Mouse (Mus musculus): ENCODE measurements around the gene Tgm2. TPM values are rescaled to one million over a fixed set of nuclear protein-coding genes. Genes with fewer than 3 reads are reported as not detected.
A peak's percentile ranks its signal among the peaks of the same experiment; 100 is the strongest.

Gene Tgm2
- polyA plus RNA-seq, 1 experiment from 2014 or later: 39.7 TPM

DNA sequence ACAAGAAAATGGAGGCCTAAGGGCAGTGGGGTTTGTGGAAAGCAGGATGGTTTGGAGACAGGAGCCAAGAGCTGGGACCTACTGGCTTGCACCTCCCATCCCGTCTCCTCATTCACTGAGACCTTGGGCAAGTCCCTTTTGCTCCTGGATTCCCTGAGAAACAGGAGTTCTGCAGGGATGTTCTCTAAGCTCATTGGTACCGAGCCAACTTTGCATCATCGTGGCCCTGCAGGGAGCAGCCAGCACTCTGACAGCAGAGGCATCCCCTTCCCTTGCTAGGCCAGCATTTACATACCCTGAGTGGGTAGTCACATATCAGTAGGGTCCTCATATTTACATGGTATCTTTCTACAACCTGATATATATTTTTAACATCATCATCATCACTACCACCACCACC, 25.4 kb downstream of the Tgm2 start:
- no peak overlapping the region for H3K9ac ChIP-seq
- peaks cover 28% of the 10 kb centered on the region for H3K36me3 ChIP-seq
- H3K4me3 ChIP-seq (replicated peaks): no peak overlapping the region
- no peak overlapping the region for H3K4me2 ChIP-seq
- 87% methylated on average over 3 of the region's 3 CpGs for WGBS
- ATAC-seq (replicated peaks; ENCODE audit: low FRiP score): no peak
- peaks cover 27% of the 10 kb centered on the region for H3K4me1 ChIP-seq
- no peaks in the 10 kb centered on the region for H3K27me3 ChIP-seq
- H3K9me3 ChIP-seq (replicated peaks): no peaks in the 10 kb centered on the region
- H3K27ac ChIP-seq: no peak overlapping the region

- Histone ChIP-seq H3K4me2 (no peak overlapping the region), H3K9ac (no peak overlapping the region), H3K4me1 (peaks cover 27% of the 10 kb centered on the region), H3K4me3 (replicated peaks) (no peak overlapping the region), H3K36me3 (peaks cover 21% of the 10 kb centered on the region; the same call in 1 of the 2 replicates), H3K9me3 (replicated peaks) (no peaks in the 10 kb centered on the region), H3K27ac (no peak overlapping the region), H3K27me3 (no peaks in the 10 kb centered on the region)
- 88% methylated on average over 8 of the region's 8 CpGs for WGBS
- ATAC-seq (replicated peaks; ENCODE audit: low FRiP score): no peak
Measured at GRCm38 (mm10) chr2:158120211-158120610, 26.0 kb downstream of the Tgm2 start.

DNA sequence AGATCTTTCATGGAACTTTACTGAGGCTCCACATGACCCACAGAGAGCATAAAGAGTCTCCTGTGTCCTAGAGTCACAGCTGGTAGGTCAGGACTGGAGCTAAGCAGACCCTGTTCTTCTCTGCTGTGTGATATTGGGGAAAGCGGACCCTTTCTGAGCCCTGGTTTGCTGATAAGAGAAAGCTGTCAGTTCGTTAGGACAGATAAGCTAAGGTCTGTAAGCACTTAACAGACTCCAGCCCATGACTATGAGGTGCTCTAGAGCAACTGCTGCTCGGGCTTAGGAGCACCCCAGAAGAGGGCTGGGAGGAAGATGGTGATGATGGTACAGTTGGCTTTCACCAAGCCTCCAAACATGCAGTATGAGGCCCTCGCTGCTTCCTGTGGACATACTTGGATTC, 27.1 kb downstream of the Tgm2 start:
- no peak overlapping the region for H3K4me3 ChIP-seq (replicated peaks)
- peaks cover 12% of the 10 kb centered on the region; the same call in 1 of the 2 replicates for H3K36me3 ChIP-seq
- ATAC-seq (replicated peaks; ENCODE audit: low FRiP score): no peak
- H3K4me1 ChIP-seq: peaks cover 37% of the 10 kb centered on the region
- H3K4me2 ChIP-seq: no peak overlapping the region
- H3K27ac ChIP-seq: no peak overlapping the region
- WGBS: 83% methylated on average over 4 of the region's 4 CpGs
- no peak overlapping the region for H3K9ac ChIP-seq
- H3K27me3 ChIP-seq: no peaks in the 10 kb centered on the region
- H3K9me3 ChIP-seq (replicated peaks): no peaks in the 10 kb centered on the region

GRCm38 (mm10) chr2:158116653-158117052, 29.6 kb downstream of the Tgm2 start:
- 34% methylated on average over 6 of the region's 6 CpGs for WGBS
- Histone ChIP-seq H3K9ac (no peak overlapping the region), H3K4me1 (peaks cover 44% of the 10 kb centered on the region), H3K4me3 (replicated peaks) (no peak overlapping the region), H3K27ac (peak overlapping the region; percentile 1; the same call in 1 of the 2 replicates), H3K27me3 (no peaks in the 10 kb centered on the region), H3K36me3 (peaks cover 12% of the 10 kb centered on the region; the same call in 1 of the 2 replicates), H3K4me2 (no peak overlapping the region), H3K9me3 (replicated peaks) (no peaks in the 10 kb centered on the region)
- ATAC-seq (replicated peaks; ENCODE audit: low FRiP score): no peak

- Histone ChIP-seq H3K4me3 (replicated peaks) (no peak overlapping the region), H3K27ac (peak overlapping the region; percentile 1; the same call in 1 of the 2 replicates), H3K9ac (no peak overlapping the region), H3K4me1 (peaks cover 39% of the 10 kb centered on the region), H3K36me3 (peaks cover 12% of the 10 kb centered on the region; the same call in 1 of the 2 replicates), H3K4me2 (no peak overlapping the region), H3K9me3 (replicated peaks) (no peaks in the 10 kb centered on the region), H3K27me3 (no peaks in the 10 kb centered on the region)
- 89% methylated on average over 3 of the region's 3 CpGs for WGBS
- no peak for ATAC-seq (replicated peaks; ENCODE audit: low FRiP score)
Measured at GRCm38 (mm10) chr2:158115838-158116453, 30.3 kb downstream of the Tgm2 start.

DNA sequence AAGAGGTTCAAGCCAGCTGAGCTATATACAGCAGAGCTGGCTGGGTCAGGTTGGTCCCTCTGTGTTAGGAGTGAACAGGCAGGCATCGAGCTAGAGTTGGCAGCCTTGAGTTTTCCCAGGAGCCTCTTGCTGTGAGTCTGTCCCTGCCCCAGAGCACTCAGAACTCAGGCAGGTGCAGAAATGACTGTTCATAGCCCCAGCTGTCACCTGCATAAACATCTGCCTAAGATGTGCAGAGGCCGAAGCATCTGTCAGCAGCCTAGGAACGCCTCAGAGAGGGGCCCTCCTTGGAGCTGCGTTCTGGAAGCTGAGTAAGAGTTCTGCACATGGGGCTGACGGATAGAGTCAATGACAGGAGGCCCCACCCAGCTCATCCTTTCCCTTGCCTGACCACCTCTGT, 31.3 kb downstream of the Tgm2 start:
- no peak overlapping the region for H3K4me3 ChIP-seq (replicated peaks)
- no peak overlapping the region for H3K4me2 ChIP-seq
- peaks cover 12% of the 10 kb centered on the region; the same call in 1 of the 2 replicates for H3K36me3 ChIP-seq
- no peaks in the 10 kb centered on the region for H3K9me3 ChIP-seq (replicated peaks)
- no peak overlapping the region for H3K9ac ChIP-seq
- H3K27ac ChIP-seq: peak overlapping the region; percentile 52; the same call in 1 of the 2 replicates
- 56% methylated on average over 5 of the region's 5 CpGs for WGBS
- H3K27me3 ChIP-seq: no peaks in the 10 kb centered on the region
- H3K4me1 ChIP-seq: peaks cover 42% of the 10 kb centered on the region
- no peak for ATAC-seq (replicated peaks; ENCODE audit: low FRiP score)

GRCm38 (mm10) chr2:158113591-158114257, 32.5 kb downstream of the Tgm2 start:
- Histone ChIP-seq H3K27ac (peak overlapping the region; percentile 93), H3K4me3 (replicated peaks) (0 out of 2 replicates have a peak overlapping the region, but pooled peaks have one; percentile 8), H3K4me2 (peak overlapping the region; percentile 47), H3K27me3 (no peaks in the 10 kb centered on the region), H3K4me1 (peaks cover 52% of the 10 kb centered on the region), H3K36me3 (peaks cover 5% of the 10 kb centered on the region; the same call in 1 of the 2 replicates), H3K9ac (peak overlapping the region; percentile 23; the same call in 1 of the 2 replicates), H3K9me3 (replicated peaks) (no peaks in the 10 kb centered on the region)
- 23% methylated on average over 9 of the region's 9 CpGs for WGBS
- peak; percentile 75 for ATAC-seq (replicated peaks; ENCODE audit: low FRiP score)

- Histone ChIP-seq H3K27me3 (no peaks in the 10 kb centered on the region), H3K4me1 (peaks cover 59% of the 10 kb centered on the region), H3K36me3 (no peaks in the 10 kb centered on the region), H3K9ac (no peak overlapping the region), H3K9me3 (replicated peaks) (no peaks in the 10 kb centered on the region), H3K27ac (peak overlapping the region; percentile 88), H3K4me2 (no peak overlapping the region), H3K4me3 (replicated peaks) (no peak overlapping the region)
- 37% methylated on average over 8 of the region's 8 CpGs for WGBS
- ATAC-seq (replicated peaks; ENCODE audit: low FRiP score): no peak
Measured at GRCm38 (mm10) chr2:158109516-158109915, 36.7 kb downstream of the Tgm2 start.

DNA sequence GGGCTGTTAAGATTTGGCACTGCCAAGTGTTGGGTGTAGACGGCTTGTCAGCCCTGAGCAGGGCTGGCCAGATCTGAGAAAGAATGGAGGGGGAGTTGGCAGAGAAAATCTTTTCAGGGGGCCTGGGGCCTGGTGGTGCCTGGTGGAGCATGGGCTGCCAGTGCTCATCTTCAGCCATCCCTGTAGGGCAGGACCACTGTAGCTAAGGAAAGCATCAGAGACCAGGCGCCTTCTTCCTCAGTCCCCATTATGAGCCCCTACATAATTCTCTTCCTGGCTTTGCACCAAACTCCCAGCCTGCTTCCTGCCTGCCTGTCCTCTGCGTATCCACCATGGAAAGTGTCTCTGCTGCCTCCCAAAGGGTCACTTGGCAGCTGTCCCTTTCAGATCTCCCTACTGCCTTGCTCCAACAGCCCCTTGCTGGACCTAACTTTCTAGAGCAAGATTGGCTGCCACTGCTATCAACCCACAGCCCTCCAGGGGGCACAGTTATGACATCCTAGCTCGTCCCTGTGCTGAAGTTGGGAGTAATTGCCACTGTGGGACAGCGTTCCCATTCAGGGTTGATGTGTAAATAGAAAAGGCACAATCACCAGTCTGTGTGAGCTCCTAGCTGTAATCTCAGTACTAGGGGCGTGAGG, 39.2 kb downstream of the Tgm2 start:
- Histone ChIP-seq H3K9me3 (replicated peaks) (no peaks in the 10 kb centered on the region), H3K27me3 (no peaks in the 10 kb centered on the region), H3K36me3 (no peaks in the 10 kb centered on the region), H3K27ac (peak overlapping the region; percentile 70), H3K4me1 (peaks cover 37% of the 10 kb centered on the region), H3K4me2 (no peak overlapping the region), H3K4me3 (replicated peaks) (no peak overlapping the region), H3K9ac (no peak overlapping the region)
- peak; percentile 53 for ATAC-seq (replicated peaks; ENCODE audit: low FRiP score)
- WGBS: 21% methylated on average over 6 of the region's 6 CpGs

- H3K27ac ChIP-seq: no peak overlapping the region
- H3K4me2 ChIP-seq: no peak overlapping the region
- H3K4me1 ChIP-seq: peaks cover 37% of the 10 kb centered on the region
- H3K4me3 ChIP-seq (replicated peaks): no peak overlapping the region
- ATAC-seq (replicated peaks; ENCODE audit: low FRiP score): no peak
- WGBS: 79% methylated on average over 6 of the region's 6 CpGs
- no peaks in the 10 kb centered on the region for H3K36me3 ChIP-seq
- no peaks in the 10 kb centered on the region for H3K9me3 ChIP-seq (replicated peaks)
- H3K27me3 ChIP-seq: no peaks in the 10 kb centered on the region
- H3K9ac ChIP-seq: no peak overlapping the region
Measured at GRCm38 (mm10) chr2:158105605-158106004, 40.6 kb downstream of the Tgm2 start.

DNA sequence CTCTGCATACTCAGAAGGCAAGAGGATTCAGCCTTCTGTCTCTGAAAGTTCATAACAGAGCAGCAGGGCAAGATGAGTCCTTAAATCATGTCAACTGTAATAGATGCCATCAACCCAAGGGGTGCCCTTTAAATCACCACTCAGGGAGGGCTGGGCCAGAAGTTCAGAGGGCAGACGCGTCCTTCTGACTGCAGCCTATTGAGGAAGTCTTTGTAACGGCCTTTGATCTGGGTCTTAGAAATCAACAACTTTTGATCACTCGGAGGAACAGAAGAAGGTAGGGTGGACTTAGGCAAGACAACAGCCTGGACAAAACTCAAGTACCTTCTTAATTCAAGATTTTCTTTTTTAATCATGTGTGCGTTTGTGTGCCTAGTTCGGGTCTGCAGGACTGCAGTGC, 41.3 kb downstream of the Tgm2 start:
- Histone ChIP-seq H3K4me1 (peaks cover 40% of the 10 kb centered on the region), H3K36me3 (no peaks in the 10 kb centered on the region), H3K27me3 (no peaks in the 10 kb centered on the region), H3K27ac (no peak overlapping the region), H3K4me2 (no peak overlapping the region), H3K9me3 (replicated peaks) (no peaks in the 10 kb centered on the region), H3K4me3 (replicated peaks) (no peak overlapping the region), H3K9ac (no peak overlapping the region)
- ATAC-seq (replicated peaks; ENCODE audit: low FRiP score): no peak
- 52% methylated on average over 6 of the region's 6 CpGs for WGBS

- no peak overlapping the region for H3K9ac ChIP-seq
- H3K36me3 ChIP-seq: no peaks in the 10 kb centered on the region
- H3K27ac ChIP-seq: no peak overlapping the region
- 82% methylated on average over 5 of the region's 5 CpGs for WGBS
- no peaks in the 10 kb centered on the region for H3K27me3 ChIP-seq
- no peak for ATAC-seq (replicated peaks; ENCODE audit: low FRiP score)
- no peak overlapping the region for H3K4me3 ChIP-seq (replicated peaks)
- peaks cover 20% of the 10 kb centered on the region for H3K4me1 ChIP-seq
- no peak overlapping the region for H3K4me2 ChIP-seq
- H3K9me3 ChIP-seq (replicated peaks): no peaks in the 10 kb centered on the region
Measured at GRCm38 (mm10) chr2:158101768-158102167, 44.5 kb downstream of the Tgm2 start.

All from kidney, embryonic 15.5 days (tissue).